Mouse (Mus musculus) kidney, postnatal 4 days (tissue): ENCODE measurements at regions not wholly inside any gene's neighbourhood (a gene's known extent, or its start where the extent isn't known, plus 50 kb on each side); places are given as distances from the start of the nearest gene placed in this dataset.

Experiments
- DNase-seq, 2 experiments: peaks; one replicate each; pipeline ENCODE4 v3.0.0; 2021; ENCODE audit warnings: mixed read lengths in 2 of 2

- no peak for DNase-seq
These were observed 68.8 kb upstream of the Pax8 start for GRCm38 (mm10) chr2:24544190-24544589.

GRCm38 (mm10) chr2:24538890-24539573 is 63.6 kb upstream of the Pax8 start:
- peak; percentile 45 to 61 for DNase-seq

GRCm38 (mm10) chr2:24537324-24537723 is 61.9 kb upstream of the Pax8 start:
- no peak for DNase-seq
